Mouse (Mus musculus): Measurements from ENCODE around the gene 1700014D04Rik.
"Not testable (repeated sequence)": the region's sequence is repeated elsewhere in the genome, so short reads cannot be mapped to it uniquely, and the experiment has no call there.

The 1700014D04Rik gene

DNA sequence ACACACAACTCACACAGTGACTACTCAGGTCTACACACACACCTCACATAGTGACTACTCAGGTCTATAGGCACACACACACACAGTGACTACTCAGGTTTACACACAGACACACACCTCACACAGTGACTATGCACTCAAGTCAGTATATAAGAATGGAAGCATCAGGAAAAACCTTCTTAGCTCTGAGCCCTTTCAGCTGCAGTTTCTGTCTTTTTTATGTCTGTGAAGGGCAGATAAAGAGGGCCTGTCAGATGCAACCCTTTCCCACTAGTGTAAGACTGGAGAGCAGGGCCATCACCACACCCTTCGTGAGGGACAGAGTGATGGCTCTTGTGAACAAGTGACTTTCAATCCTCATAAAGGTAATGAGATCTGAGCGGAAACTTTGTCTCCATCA lies 8.1 kb downstream of the 1700014D04Rik start:
- intact Hi-C loops (cut with DNase I), result no loop called here

DNA sequence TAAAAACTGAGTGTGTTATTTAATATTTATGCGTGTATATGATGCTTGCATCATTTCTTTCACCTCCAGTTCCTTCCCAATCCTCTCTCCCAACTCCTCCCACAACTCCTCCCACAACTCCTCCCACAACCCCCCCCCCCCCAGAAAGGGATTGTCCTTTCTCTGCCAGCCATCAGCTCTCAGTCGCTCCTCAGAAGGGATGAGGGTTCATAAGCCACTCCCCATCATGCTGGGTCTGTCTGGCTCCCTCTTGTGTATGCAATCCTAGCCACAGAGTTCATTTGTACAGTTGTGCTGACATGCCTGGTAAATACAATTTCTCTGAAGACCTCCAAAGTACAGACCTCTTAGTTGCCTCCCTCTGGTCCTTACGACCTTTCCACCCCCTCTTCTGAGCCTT lies 11.4 kb downstream of the 1700014D04Rik start:
- intact Hi-C loops (cut with DNase I), result no loop called here

DNA sequence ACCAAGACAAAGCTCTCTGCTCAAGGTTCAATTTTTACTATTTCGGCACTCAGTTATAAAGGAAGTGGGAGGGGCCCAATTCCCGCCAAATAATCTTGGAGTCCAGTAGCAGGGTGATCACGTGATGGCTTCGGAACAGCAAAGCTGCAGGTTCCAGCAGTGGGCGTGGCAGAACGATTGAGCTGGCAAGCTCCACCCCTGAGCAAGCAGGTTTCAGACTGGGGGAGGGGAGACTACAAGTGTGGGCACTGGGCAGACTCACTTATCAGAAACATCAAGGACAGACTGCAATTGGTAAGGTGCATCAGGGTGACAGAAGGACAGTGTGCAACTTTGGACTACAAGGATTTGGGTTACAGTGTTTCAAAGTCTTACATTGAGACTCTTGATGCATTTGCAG lies 12.2 kb downstream of the 1700014D04Rik start:
- intact Hi-C loops (cut with DNase I), result not testable (repeated sequence)

DNA sequence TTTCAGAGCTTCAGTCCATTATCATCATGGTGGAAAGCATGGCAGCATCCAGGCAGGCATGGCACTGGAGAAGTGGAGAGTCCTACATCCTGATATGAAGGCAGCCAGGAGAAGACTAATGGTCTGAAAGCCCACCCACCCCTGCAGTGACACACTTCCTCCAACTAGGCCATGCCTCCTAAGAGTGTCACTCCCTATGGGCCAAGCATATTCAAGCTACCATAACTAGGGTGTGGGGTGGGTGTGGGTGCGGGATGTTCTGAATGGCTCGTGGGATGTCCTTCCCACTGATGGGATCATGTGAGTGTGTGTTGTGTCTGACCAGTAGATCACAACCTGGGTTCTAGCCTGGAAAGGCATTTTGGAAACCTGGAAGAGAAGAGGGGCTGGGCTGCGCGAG lies 12.6 kb downstream of the 1700014D04Rik start:
- intact Hi-C loops (cut with DNase I), result no loop called here

DNA sequence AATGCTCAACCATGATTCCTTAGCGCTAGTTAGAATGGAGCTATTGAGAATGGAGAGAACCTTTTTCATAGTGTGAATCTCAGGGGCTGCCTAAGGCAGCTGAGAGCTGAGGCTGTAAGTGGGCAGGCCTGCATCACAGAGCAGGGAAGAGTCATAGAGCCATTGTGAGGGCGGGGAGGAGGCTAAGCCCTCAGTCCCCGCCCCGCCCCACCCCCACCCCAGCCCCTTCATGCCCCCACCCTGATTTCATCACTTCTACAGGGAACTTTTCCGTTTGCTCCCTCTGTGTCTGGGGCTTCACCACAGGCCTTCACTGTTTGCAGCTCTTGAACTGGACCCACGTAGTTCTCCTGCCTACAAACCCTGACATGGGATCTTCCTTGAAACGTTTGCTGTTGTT lies 14.9 kb downstream of the 1700014D04Rik start, which contains the start of gene Spata31d1d:
TSS of gene Spata31d1d (minus strand) at position 101 of the 400 bp plus-strand sequence.
- intact Hi-C loops (cut with DNase I), result no loop called here

DNA sequence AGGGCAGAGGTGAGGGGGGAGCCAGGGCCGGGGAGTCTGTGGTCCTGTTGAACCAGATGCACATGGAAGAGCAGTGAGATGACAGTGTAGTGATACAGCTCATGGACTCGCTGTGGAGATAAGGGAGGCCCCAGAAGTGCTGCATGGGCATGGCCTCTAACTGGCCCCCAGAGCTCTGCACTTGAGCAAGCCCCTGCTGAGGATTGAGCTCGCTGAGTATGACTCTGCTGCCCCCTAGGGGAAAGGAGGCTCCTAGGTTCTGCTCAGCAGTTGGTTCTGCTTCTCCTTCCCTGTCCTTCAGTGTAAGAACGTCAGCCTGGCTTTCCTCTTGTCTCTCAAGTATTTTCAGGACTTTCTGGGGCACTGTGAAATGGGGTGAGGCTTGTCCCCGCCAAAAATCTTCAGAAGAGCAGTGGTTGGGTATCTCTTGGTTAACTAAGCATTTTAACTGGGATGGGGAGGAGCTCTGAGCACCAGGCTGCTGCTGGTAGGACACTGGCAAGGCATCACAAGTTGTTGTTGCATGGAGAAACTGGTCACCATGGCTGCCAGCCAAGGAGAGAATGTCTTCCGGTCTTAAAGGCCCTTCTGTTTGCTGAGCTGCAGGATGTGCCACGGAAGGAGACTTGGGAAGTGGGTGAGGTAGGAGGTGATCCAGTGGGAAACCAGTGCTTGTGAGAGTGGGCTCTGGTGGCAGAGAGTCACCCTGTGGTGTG lies 18.0 kb downstream of the 1700014D04Rik start:
- intact Hi-C loops (cut with DNase I), result loop anchor here (10.0 kb wide), 3 partner anchors 84 to 214 kb away; no protein-coding TSS in a partner anchor

DNA sequence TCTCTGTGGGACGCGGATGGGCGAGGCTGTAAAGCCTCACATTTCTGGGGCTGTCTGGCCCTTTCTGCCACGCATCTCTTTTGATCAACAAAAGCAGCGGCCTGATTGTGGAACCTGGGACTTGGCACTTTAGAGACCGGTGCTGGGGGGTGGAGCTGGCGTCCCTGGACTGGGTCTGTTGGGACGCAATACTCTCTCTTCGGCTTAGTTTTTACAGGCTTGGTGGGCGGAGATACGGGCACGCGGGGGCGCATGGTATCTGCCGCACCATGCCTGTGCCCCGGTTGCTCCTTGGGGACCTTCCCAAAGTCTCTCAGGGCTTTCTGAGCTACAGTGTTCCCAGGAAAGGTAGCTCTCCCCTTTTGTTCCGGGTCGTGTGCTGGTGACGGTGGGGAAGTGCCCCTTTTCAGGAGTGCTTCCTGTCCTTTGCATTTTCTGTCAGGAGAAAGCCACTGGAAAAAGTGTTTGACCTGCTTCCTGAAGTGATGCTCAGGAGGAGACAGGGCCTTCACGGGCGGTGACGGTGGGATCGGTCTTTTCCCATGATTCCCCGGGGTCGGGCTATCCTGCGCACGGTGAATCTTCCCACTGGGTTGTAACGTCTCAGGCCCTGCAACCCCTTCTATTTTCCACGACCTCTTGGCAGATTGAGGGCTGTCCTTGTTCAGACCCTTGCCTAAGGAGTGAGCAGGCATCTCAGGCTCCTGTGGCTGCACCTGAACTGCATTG lies 20.2 kb downstream of the 1700014D04Rik start:
- intact Hi-C loops (cut with DNase I), result loop anchor here (10.0 kb wide), 3 partner anchors 82 to 212 kb away; no protein-coding TSS in a partner anchor

DNA sequence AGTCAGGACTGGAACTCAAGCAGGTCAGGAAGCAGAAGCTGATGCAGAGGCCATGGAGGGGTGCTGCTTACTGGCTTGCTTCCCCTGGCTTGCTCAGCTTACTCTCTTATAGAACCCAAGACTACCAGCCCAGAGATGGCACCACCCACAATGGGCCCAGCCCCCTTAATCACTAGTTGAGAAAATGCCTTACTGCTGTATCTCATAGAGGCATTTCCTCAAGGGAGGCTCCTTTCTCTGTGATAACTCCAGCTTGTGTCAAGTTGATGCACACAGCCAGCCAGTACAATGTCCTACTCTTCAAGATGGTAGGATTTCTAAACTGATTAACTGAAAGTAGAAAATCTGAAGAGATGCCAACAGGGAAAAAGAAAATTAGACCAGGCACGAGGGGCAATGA lies 24.5 kb downstream of the 1700014D04Rik start:
- intact Hi-C loops (cut with DNase I), result loop anchor here (10.0 kb wide), 3 partner anchors 77 to 207 kb away; no protein-coding TSS in a partner anchor

DNA sequence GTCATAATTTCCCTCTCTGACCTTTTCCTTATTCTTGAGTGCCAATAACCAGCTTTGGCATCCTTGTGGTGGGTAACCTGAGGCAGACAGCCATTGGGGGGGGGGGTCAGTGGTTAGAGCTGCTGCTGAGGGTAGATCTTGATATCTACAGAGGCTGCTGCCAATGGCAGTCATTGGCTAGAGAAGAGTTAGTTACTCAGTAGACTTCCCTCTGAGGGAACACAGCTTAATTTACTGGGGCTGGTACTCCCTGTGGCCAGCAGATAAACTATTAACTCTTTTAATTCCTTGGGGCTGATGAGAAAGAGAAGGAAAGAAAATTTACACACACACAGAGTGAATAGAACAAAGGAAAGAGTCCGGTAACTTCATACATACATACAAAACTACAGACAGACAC lies 27.1 kb downstream of the 1700014D04Rik start:
- intact Hi-C loops (cut with DNase I), result no loop called here

DNA sequence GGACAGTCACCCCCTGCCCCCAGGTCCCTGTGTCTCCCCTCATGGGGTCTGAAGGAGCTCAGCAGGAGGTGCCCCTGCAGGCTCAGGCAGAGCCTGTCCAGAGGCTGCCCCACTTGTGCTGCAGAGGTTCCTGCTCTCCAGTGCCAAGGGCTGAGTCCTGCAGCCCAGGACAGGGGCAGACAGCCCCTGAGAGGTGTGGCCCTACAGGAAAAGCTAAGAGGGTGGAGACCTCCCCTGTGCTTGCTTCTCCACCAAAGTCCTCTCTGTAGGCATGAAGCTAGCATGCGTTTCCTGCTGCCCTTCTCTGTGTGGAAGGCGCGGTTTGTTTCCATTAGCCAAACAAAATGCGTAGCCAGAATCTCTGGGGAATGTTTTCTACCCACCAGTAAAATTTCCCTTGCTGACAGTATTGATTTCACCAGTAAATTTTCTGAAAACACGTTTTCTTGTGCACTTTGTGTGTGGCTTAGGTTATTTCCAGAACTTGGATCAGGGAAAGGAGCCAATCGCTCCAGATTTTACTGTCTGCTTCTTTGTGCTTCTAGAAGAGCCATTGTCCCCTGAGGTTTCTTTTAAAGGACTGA lies 27.6 kb downstream of the 1700014D04Rik start:
- intact Hi-C loops (cut with DNase I), result not testable (repeated sequence)

DNA sequence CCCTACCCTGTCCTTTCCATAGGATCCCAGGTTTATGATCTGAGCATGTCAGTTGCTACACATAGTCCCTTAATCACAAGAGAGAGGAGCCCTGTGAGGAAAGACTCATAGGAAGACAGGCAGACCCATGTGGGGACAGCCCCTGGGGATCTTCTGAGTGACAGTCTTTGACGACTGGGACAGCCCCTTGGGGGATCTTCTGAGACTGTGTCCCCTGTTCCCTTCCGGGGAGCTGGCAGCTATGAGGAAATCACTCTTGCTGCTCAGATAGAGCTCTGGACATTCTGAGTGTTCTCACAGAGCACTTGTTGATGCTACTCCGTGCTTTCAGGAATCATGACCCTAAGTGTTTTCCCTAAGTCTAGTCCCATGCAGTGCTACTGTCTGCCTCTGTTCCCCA lies 32.8 kb downstream of the 1700014D04Rik start:
- intact Hi-C loops (cut with DNase I), result no loop called here

DNA sequence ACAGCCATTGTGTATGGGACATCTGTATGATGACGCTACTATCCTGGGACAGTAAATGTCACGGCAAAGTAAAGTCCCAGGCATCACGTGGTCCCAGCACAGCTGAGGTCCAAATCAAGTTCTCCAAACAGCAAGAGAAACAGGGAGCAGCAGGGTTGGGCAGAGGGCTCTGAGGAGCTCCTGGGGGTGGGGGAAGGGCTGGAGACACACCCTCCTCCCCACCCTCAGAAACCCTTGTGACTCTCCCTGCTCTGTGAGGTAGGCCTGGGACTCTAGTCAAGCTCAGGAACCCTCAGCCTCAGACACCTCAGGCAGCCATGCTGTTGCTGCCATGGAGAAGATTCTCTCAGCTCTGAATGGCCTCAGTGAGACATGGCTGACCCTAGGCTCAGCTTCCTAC lies 34.6 kb downstream of the 1700014D04Rik start, which contains the start of gene Spata31d1b:
TSS of gene Spata31d1b (plus strand) at position 301 of the 400 bp plus-strand sequence.
- intact Hi-C loops (cut with DNase I), result not testable (repeated sequence)

DNA sequence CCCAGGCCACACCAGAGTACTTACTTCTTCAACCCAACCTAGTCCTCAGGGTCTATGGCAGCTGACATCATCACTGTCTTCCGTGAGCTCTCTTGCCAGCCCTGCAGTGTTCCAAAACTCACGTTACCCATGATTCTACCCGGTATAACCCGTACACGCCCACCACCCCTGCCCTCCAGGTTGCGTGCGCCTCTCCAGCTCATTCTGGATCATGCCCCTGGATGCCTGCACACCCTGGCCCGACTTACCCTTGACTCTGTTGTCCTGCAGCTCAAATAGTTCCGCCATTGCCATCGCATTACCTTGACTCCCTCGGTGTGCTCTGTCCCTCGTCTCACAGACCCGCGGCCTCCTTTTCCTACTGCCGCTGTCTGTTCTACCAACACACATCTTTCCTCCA lies 36.3 kb downstream of the 1700014D04Rik start, which contains the start of gene Spata31d1a:
TSS of gene Spata31d1a (minus strand) at position 101 of the 400 bp plus-strand sequence.
- intact Hi-C loops (cut with DNase I), result no loop called here

DNA sequence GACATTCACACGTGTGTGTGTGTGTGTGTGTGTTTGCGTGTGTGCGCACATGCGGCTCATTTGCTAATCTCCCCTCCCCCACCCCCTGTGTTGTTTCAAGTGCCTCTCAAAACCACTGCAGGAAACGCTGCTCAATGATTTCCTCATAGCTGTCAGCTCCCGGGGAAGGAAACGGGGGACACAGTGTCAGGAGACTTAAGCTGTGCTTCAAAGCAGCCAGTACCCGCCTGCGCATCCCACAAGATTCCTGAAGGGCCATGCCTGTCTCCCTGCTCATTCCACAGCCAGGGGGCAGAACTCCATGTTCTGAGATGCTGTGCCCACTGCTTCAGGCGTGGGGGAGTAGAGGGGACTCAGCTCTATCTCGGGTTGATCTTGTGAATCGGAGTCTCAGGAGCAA lies 42.0 kb downstream of the 1700014D04Rik start:
- intact Hi-C loops (cut with DNase I), result no loop called here

DNA sequence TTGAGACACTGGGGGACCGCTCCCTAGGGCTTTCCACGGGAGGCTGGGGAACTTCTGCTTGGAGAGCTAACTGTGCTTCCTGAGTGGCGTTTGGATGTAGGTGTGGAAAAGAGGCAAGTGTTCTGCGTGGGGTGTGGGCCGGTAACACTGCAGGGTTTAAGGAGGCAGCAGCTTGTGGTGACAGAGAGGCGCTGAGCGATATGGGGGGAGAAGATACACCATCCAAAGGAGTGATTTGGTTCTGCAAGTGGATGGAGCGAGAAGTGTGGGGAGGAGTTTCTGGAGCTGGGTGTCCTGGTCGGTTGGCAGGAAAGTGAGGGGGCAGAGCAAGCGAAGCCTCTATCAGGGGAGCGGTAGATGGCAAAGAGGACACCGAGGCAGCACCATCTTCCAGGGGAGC lies 43.0 kb downstream of the 1700014D04Rik start:
- intact Hi-C loops (cut with DNase I), result no loop called here

DNA sequence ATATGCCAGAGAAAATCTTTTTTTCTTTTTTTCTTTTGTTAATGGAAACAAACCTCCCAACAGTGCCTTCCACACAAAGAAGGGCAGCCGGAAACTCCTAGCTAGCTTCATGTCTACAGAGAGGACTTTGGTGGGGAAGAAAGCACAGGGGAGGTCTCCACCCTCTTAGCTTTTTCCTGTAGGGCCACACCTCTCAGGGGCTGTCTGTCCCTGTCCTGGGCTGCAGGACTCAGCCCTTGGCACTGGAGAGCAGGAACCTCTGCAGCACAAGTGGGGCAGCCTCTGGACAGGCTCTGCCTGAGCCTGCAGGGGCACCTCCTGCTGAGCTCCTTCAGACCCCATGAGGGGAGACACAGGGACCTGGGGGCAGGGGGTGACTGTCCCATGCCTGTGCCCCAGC lies 46.4 kb downstream of the 1700014D04Rik start:
- intact Hi-C loops (cut with DNase I), result not testable (repeated sequence)

DNA sequence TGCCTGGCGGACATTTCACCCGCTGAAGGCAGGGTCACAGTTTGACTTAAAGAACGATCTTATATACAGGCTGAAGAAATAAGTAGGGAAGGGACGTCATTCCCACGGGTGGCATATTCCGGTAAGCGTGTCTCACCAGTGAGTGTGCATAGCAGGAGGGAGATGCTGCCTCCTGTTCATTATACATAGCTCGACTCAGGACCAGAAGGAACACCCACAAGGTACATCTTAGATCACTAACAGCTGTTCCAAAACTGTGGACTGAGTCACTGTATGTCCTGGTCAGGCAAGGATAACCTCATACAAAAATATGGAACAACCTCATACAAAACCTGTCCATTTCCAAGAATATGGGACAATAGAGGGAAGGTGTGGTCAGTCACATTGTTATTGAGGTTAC lies 47.4 kb downstream of the 1700014D04Rik start:
- intact Hi-C loops (cut with DNase I), result no loop called here

DNA sequence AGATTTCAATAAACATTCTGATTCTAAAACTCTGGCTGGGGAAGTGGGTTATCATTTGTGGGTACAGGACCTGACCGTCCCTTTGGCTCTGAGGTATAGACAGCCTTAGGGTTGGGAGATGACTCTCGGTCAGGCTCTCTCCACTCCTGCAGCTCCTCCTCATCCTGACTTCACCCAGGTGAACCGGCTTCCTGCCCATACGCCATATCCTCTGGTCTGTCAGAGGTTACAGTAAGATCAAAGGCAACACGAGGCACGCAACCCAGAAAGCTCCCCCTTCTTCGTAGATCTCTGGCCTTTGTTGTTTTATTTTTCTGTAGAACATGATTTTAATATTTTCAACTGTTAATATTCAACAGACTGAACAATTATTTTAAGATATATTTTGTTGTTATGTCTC lies 50.8 kb downstream of the 1700014D04Rik start:
- intact Hi-C loops (cut with DNase I), result no loop called here

DNA sequence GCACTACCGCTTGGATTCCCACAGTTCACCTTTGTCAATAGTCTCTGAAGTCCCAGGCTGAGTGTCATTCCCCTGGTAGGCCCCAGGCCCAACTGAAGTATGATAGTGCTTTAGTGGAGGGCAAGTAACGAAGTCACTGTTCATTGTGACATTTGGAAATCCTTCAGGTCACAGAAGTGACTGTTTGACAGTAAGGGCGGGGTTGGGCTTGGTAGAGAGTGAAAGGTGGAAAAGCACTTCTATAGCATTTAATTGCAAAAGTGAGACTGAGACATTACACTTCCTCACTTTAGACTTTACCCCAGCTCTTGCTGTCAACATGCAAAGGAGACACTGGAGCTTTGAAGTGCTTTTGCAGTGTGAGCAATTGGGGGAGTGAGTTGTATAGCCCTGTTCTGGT lies 52.5 kb downstream of the 1700014D04Rik start, which contains the start of gene 4921517D22Rik:
TSS of gene 4921517D22Rik (minus strand) at position 101 of the 400 bp plus-strand sequence.
- intact Hi-C loops (cut with DNase I), result no loop called here

DNA sequence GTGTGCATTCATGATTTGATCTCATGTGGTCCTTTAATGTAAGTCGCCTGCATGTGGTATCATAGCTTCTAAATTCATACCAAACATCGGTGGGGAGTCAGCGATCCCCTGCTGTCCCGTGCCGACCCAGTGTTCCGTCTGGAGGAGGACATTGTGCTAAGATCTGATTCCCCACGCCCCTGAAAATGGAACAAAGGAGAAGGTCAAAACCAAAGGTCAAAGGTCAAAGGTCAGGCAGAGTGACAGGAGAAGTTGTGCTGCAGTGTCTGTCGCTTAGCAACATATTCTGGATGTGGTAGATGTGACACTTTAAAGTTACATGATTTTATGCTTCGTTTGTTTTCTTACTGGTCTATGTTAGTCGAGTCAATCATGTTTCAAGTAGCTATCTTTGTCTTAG lies 55.1 kb downstream of the 1700014D04Rik start:
- intact Hi-C loops (cut with DNase I), result no loop called here
